Mouse (Mus musculus) heart, postnatal 0 days (tissue): ENCODE results near the gene Atp6v1g2. TPM values are rescaled to one million over a fixed set of nuclear protein-coding genes. Genes with fewer than 3 reads are reported as not detected.

Source experiments
- ATAC-seq: fragments of 200-750 bp; cut with Nextera tagmentation; 2 replicates; pipeline ENCODE4 v1.8.0; 2017; ENCODE audit warnings: low read depth, moderate number of reproducible peaks, moderate library complexity; ENCODE audit not compliant: insufficient read depth
- DNase-seq: peaks from one replicate; pipeline ENCODE4 v3.0.0-alpha.2; 2016; ENCODE audit warnings: low spot score
- H3K27ac ChIP-seq: fragments of 300-500 bp; sonication (generic); 2 replicates; pipeline ENCODE4 v1.5.1; 2014; ENCODE audit warnings: low read depth, mild to moderate bottlenecking
- H3K27me3 ChIP-seq: fragments of 300-500 bp; sonication (generic); 2 replicates; pipeline ENCODE4 v1.6.1; 2014; ENCODE audit warnings: low read length, mixed read lengths; ENCODE audit not compliant: control insufficient read depth, insufficient read depth
- H3K36me3 ChIP-seq: fragments of 300-500 bp; sonication (generic); replicated peaks from 2 replicates; pipeline ENCODE4 v1.6.1; 2014; ENCODE audit warnings: low read length, mixed read lengths; ENCODE audit not compliant: control insufficient read depth, insufficient read depth
- H3K4me1 ChIP-seq: fragments of 300-500 bp; sonication (generic); 2 replicates; pipeline ENCODE4 v1.6.1; 2014; ENCODE audit warnings: antibody characterized with exemption; ENCODE audit not compliant: control insufficient read depth, insufficient read depth
- H3K4me2 ChIP-seq: fragments of 300-500 bp; sonication (generic); 2 replicates; pipeline ENCODE4 v1.6.1; 2014; ENCODE audit warnings: low read depth, mild to moderate bottlenecking, low read length, moderate library complexity
- H3K4me3 ChIP-seq: fragments of 300-500 bp; sonication (generic); 2 replicates; pipeline ENCODE4 v1.5.1; 2014; ENCODE audit warnings: low read depth, low read length
- H3K9ac ChIP-seq: fragments of 300-500 bp; sonication (generic); replicated peaks from 2 replicates; pipeline ENCODE4 v1.6.1; 2014; ENCODE audit warnings: low read depth, low read length, mixed read lengths
- H3K9me3 ChIP-seq: fragments of 300-500 bp; sonication (generic); replicated peaks from 2 replicates; pipeline ENCODE4 v1.6.1; 2016; ENCODE audit warnings: low read length; ENCODE audit not compliant: control insufficient read depth
- CTCF ChIP-seq: IDR thresholded peaks from 2 replicates; pipeline ENCODE4 v1.5.1; 2016; ENCODE audit warnings: antibody characterized with exemption, control low read depth, low read depth
- EP300 ChIP-seq: IDR thresholded peaks from 2 replicates; pipeline ENCODE4 v1.6.1; 2016; ENCODE audit warnings: antibody characterized with exemption, low read depth
- whole genome bisulfite sequencing: fragments of 180-500 bp; shearing (Covaris S2); extraction: QIAGEN DNeasy Blood & Tissue Kit; methylation state at CpG from one replicate; pipeline ENCODE4 v1.1.7; 2014; 5-methylcytosine and 5-hydroxymethylcytosine counted together
- polyA plus RNA-seq: library from polyadenylated mRNA; unstranded; fragments of >200 nt; fragmentation: Nextera tagmentation; extraction: Ambion mirVana; gene quantifications from 2 replicates; pipeline ENCODE4 v1.2.1, GENCODE M21; 2015
- total RNA-seq: library from RNA; depleted of rRNA; stranded (reverse); fragments of >200 nt; gene quantifications from 2 replicates; pipeline ENCODE4 v1.2.3, GENCODE M21; 2014; ENCODE audit warnings: low replicate concordance

Gene Atp6v1g2
- total and polyA plus RNA-seq, 2 experiments from 2014 or later: 3.7 to 10.7 TPM

DNA sequence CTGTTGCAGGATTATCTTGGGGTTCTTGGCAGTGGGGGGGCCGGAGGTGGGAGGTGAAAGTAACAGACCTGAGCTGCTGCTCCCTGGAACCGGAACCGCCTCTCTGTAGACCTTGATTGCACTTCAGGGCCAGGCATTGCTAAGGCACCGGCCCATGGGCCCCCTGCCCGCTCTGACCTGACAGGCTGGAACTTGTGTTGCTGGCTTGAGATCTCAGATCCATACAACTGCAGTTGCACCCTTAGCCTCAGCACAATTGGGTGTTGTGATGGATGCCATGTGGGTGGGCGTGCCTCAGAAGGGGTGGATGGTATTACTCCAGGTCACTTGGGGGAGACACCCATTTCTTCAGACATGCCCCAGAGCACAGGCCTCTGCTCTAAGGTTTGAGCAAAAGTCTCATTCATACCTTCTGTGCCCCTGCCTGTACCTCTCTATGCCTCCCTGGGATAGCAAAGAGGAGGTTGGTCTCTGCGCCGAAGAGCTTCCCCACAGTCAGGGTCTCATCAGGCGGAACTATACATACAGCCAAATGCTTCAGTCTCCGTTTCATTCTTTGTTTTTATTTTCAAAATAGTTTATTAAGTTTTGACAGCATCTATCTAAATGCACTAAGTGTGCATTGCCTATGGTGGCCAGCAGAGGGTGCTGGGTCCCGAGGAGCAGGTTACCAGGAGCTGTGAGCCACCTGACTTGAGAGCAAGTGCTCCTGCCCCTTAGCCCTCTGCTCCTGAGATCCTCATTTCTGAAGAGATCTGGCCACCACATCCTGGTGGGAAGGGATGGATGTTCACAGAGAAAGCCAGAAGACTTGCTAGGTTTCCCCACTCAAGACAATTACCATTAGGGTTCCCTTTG lies 21.0 kb downstream of the Atp6v1g2 start:
- TF ChIP-seq CTCF (peak; percentile 75), EP300 (no peak)
- WGBS: 55% methylated on average over 11 of the region's 11 CpGs
- ATAC-seq (peak; percentile 31), DNase-seq (no peak)
- no peaks in the 10 kb centered on the region for H3K9me3 ChIP-seq
- no peak overlapping the region for H3K9ac ChIP-seq
- no peak overlapping the region for H3K4me2 ChIP-seq
- 0 out of 2 replicates have a peak, but pooled peaks cover 6% of the 10 kb centered on the region for H3K27me3 ChIP-seq
- peaks cover 45% of the 10 kb centered on the region for H3K36me3 ChIP-seq
- H3K4me3 ChIP-seq: no peak overlapping the region
- 0 out of 2 replicates have a peak, but pooled peaks cover 8% of the 10 kb centered on the region for H3K4me1 ChIP-seq
- H3K27ac ChIP-seq: no peak overlapping the region

DNA sequence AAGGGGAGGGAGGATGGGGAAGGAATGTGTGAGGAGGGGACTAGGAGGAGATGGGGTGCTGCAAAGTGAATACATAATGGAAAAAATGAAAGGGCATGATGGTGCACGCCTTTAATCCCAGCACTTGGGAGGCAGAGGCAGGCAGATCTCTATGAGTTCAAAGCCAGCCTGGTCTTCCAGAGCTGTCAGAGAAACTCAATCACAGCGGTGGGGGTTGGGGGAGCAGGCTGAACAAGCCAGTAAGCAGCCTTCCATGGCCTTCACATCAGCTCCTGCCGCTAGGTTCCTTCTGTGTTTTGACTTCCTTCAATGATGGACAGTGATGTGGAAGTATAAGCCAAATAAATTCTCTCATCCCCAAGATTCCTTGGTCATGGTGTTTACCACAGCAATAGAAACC lies 21.8 kb downstream of the Atp6v1g2 start:
- Histone ChIP-seq H3K9ac (no peak overlapping the region), H3K9me3 (no peaks in the 10 kb centered on the region), H3K36me3 (peaks cover 37% of the 10 kb centered on the region), H3K4me3 (no peak overlapping the region), H3K27me3 (0 out of 2 replicates have a peak, but pooled peaks cover 6% of the 10 kb centered on the region), H3K4me2 (no peak overlapping the region), H3K4me1 (0 out of 2 replicates have a peak, but pooled peaks cover 8% of the 10 kb centered on the region), H3K27ac (no peak overlapping the region)
- WGBS: 57% methylated on average over 3 of the region's 3 CpGs
- no peak for TF ChIP-seq CTCF
- TF ChIP-seq EP300: no peak
- DNase-seq: no peak
- ATAC-seq: no peak

DNA sequence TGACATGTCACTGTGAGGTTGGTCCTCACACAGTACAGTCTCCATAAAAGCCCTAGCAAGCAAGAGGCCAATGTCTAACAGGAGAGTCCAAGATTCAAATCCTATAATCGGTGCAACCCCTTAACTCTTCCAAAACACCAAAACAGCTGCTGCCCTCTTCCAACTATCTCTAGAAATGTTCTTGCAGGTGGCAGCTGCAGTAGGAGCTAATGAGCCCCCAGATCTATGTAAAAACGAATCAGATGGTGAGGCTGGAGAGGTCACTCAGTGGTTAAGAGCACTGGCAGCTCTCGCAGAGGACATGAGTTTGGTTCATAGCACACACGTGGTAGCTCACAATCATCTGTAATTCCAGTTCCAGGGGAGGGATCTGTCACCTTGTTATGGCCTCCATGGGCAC lies 22.2 kb downstream of the Atp6v1g2 start:
- Histone ChIP-seq H3K4me2 (no peak overlapping the region), H3K4me1 (0 out of 2 replicates have a peak, but pooled peaks cover 8% of the 10 kb centered on the region), H3K27ac (no peak overlapping the region), H3K27me3 (0 out of 2 replicates have a peak, but pooled peaks cover 6% of the 10 kb centered on the region), H3K4me3 (no peak overlapping the region), H3K9me3 (no peaks in the 10 kb centered on the region), H3K36me3 (peaks cover 33% of the 10 kb centered on the region), H3K9ac (no peak overlapping the region)
- DNase-seq (no peak), ATAC-seq (no peak)
- no peak for TF ChIP-seq CTCF
- no peak for TF ChIP-seq EP300
- 51% methylated on average over 4 of the region's 4 CpGs for WGBS

DNA sequence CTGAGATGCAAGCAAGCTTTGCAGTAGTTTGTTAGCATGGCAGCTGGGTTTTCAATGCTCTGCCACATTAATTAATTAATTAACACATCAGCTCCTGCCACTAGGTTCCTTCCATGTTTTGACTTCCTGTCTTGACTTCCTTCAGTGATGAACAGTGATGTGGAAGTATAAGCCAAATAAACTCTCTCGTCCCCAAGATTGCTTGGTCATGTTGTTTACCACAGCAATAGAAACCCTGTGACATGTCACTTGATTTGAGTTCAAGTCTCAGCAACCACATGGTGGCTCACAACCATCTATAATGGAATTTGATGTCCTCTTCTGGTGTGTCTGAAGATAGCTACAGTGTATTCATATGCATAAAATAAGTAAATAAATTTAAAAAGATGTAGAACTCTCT lies 23.9 kb downstream of the Atp6v1g2 start:
- H3K4me1 ChIP-seq: peaks cover 9% of the 10 kb centered on the region; the same call in 1 of the 2 replicates
- ATAC-seq (no peak), DNase-seq (no peak)
- no peaks in the 10 kb centered on the region for H3K9me3 ChIP-seq
- peaks cover 16% of the 10 kb centered on the region for H3K36me3 ChIP-seq
- no peak overlapping the region for H3K27ac ChIP-seq
- TF ChIP-seq EP300 (no peak), CTCF (no peak)
- no peak overlapping the region for H3K4me3 ChIP-seq
- 53% methylated on average over 1 of the region's 1 CpGs for WGBS
- no peak overlapping the region for H3K4me2 ChIP-seq
- no peak overlapping the region for H3K9ac ChIP-seq
- H3K27me3 ChIP-seq: peaks cover 15% of the 10 kb centered on the region; the same call in 1 of the 2 replicates

DNA sequence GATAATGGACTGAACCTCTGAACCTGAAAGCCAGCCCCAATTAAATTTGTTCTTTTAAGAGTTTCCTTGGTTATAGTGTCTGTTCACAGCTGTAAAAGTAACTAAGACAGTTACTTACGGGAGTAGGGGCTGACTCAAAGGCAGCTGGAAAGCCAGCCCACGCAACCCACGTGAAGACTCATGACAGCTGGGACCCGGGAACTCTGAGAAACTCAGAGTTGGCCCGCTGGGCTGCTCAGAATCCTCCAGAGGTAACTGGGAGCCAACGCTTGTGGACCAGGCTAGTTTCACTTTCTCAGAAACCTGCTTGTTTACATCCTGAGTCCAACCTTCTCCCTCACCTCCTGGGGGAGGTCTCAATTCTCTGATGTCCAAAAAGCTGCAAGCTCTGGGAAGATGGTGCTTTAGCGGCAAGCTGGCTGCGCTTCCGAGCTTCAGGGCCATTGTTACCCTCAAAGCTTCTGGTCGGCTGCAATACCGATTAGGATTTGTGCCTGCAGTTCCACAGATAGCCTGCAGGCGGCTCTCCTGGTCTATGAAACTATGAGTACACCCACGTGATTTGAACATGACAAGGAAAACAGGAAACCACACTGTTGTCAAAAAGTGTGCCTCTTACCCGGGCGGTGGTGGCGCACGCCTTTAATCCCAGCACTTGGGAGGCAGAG lies 24.5 kb downstream of the Atp6v1g2 start:
- Histone ChIP-seq H3K9me3 (no peaks in the 10 kb centered on the region), H3K27me3 (peaks cover 18% of the 10 kb centered on the region; the same call in 1 of the 2 replicates), H3K4me2 (peak overlapping the region; percentile 64), H3K27ac (no peak overlapping the region), H3K4me1 (peaks cover 12% of the 10 kb centered on the region; the same call in 1 of the 2 replicates), H3K9ac (0 out of 2 replicates have a peak overlapping the region, but pooled peaks have one; percentile 36), H3K36me3 (peaks cover 11% of the 10 kb centered on the region), H3K4me3 (peak overlapping the region; percentile 43)
- DNase-seq (peak; percentile 92), ATAC-seq (peak; percentile 55; the same call in 1 of the 2 replicates)
- 12% methylated on average over 17 of the region's 17 CpGs for WGBS
- peak; percentile 94 for TF ChIP-seq CTCF
- TF ChIP-seq EP300: no peak
